Mouse (Mus musculus): ENCODE measurements around the gene Reln. TPM values are rescaled to one million over a fixed set of nuclear protein-coding genes. Genes with fewer than 3 reads are reported as not detected.

Gene Reln
- polyA plus RNA-seq, 1 experiment from 2014 or later: 5.5 TPM

GRCm38 (mm10) chr5:21912835-21913530, 431.5 kb downstream of the Reln start:
- WGBS: 92% methylated on average over 23 of the region's 23 CpGs
- H3K9me3 ChIP-seq: no peaks in the 10 kb centered on the region

GRCm38 (mm10) chr5:21910726-21911125, 433.8 kb downstream of the Reln start:
- H3K4me3 ChIP-seq: no peak overlapping the region
- no peak overlapping the region for H3K27ac ChIP-seq
- no peaks in the 10 kb centered on the region for H3K36me3 ChIP-seq
- no peaks in the 10 kb centered on the region for H3K9me3 ChIP-seq
- H3K27me3 ChIP-seq (ENCODE audit: insufficient read depth, poor library complexity, severe bottlenecking): no peaks in the 10 kb centered on the region
- WGBS: 95% methylated on average over 12 of the region's 12 CpGs
- no peak for DNase-seq (ENCODE audit: low spot score)
- H3K4me1 ChIP-seq (replicated peaks): no peaks in the 10 kb centered on the region

More at GRCm38 (mm10) chr5:21912835-21913530, 431.5 kb downstream of the Reln start:
- no peak for DNase-seq (ENCODE audit: low spot score)
- no peaks in the 10 kb centered on the region for H3K4me1 ChIP-seq (replicated peaks)
- H3K27me3 ChIP-seq (ENCODE audit: insufficient read depth, poor library complexity, severe bottlenecking): no peaks in the 10 kb centered on the region
- H3K27ac ChIP-seq: no peak overlapping the region
- H3K4me3 ChIP-seq: no peak overlapping the region
- H3K36me3 ChIP-seq: no peaks in the 10 kb centered on the region

GRCm38 (mm10) chr5:21909713-21910112, 434.8 kb downstream of the Reln start:
- H3K36me3 ChIP-seq: no peaks in the 10 kb centered on the region
- H3K4me3 ChIP-seq: no peak overlapping the region
- H3K27ac ChIP-seq: no peak overlapping the region
- H3K27me3 ChIP-seq (ENCODE audit: insufficient read depth, poor library complexity, severe bottlenecking): no peaks in the 10 kb centered on the region
- DNase-seq (ENCODE audit: low spot score): no peak
- H3K9me3 ChIP-seq: no peaks in the 10 kb centered on the region
- 90% methylated on average over 3 of the region's 3 CpGs for WGBS
- H3K4me1 ChIP-seq (replicated peaks): no peaks in the 10 kb centered on the region

GRCm38 (mm10) chr5:21901411-21901810, 443.1 kb downstream of the Reln start:
- 51% methylated on average over 12 of the region's 12 CpGs for WGBS
- Histone ChIP-seq H3K36me3 (no peaks in the 10 kb centered on the region), H3K9me3 (no peaks in the 10 kb centered on the region)

GRCm38 (mm10) chr5:21900891-21901290, 443.6 kb downstream of the Reln start:
- Histone ChIP-seq H3K36me3 (no peaks in the 10 kb centered on the region), H3K27ac (no peak overlapping the region), H3K4me1 (replicated peaks) (0 out of 2 replicates have a peak, but pooled peaks cover 2% of the 10 kb centered on the region), H3K9me3 (no peaks in the 10 kb centered on the region), H3K4me3 (no peak overlapping the region), H3K27me3 (ENCODE audit: insufficient read depth, poor library complexity, severe bottlenecking) (no peaks in the 10 kb centered on the region)
- WGBS: 81% methylated on average over 6 of the region's 6 CpGs
- no peak for DNase-seq (ENCODE audit: low spot score)

More at GRCm38 (mm10) chr5:21901411-21901810, 443.1 kb downstream of the Reln start:
- Histone ChIP-seq H3K27ac (no peak overlapping the region), H3K4me1 (replicated peaks) (0 out of 2 replicates have a peak, but pooled peaks cover 2% of the 10 kb centered on the region), H3K4me3 (no peak overlapping the region), H3K27me3 (ENCODE audit: insufficient read depth, poor library complexity, severe bottlenecking) (no peaks in the 10 kb centered on the region)
- peak; percentile 17 for DNase-seq (ENCODE audit: low spot score)

GRCm38 (mm10) chr5:21898875-21899274, 445.6 kb downstream of the Reln start:
- no peak for DNase-seq (ENCODE audit: low spot score)
- Histone ChIP-seq H3K4me1 (replicated peaks) (0 out of 2 replicates have a peak, but pooled peaks cover 2% of the 10 kb centered on the region), H3K36me3 (no peaks in the 10 kb centered on the region), H3K27ac (no peak overlapping the region), H3K27me3 (ENCODE audit: insufficient read depth, poor library complexity, severe bottlenecking) (no peaks in the 10 kb centered on the region), H3K9me3 (no peaks in the 10 kb centered on the region), H3K4me3 (no peak overlapping the region)
- WGBS: 92% methylated on average over 6 of the region's 6 CpGs

- H3K36me3 ChIP-seq: no peaks in the 10 kb centered on the region
- H3K27ac ChIP-seq: no peak overlapping the region
- H3K27me3 ChIP-seq (ENCODE audit: insufficient read depth, poor library complexity, severe bottlenecking): no peaks in the 10 kb centered on the region
- 71% methylated on average over 14 of the region's 14 CpGs for WGBS
- no peak overlapping the region for H3K4me3 ChIP-seq
- no peak for DNase-seq (ENCODE audit: low spot score)
- H3K4me1 ChIP-seq (replicated peaks): 0 out of 2 replicates have a peak, but pooled peaks cover 2% of the 10 kb centered on the region
- no peaks in the 10 kb centered on the region for H3K9me3 ChIP-seq
Measured at GRCm38 (mm10) chr5:21896586-21896985, 447.9 kb downstream of the Reln start.

GRCm38 (mm10) chr5:21894168-21894567, 450.3 kb downstream of the Reln start:
- no peaks in the 10 kb centered on the region for H3K9me3 ChIP-seq
- H3K36me3 ChIP-seq: no peaks in the 10 kb centered on the region
- H3K27me3 ChIP-seq (ENCODE audit: insufficient read depth, poor library complexity, severe bottlenecking): no peaks in the 10 kb centered on the region
- WGBS: 83% methylated on average over 3 of the region's 3 CpGs
- no peak overlapping the region for H3K27ac ChIP-seq
- H3K4me3 ChIP-seq: no peak overlapping the region
- DNase-seq (ENCODE audit: low spot score): no peak
- no peaks in the 10 kb centered on the region for H3K4me1 ChIP-seq (replicated peaks)

GRCm38 (mm10) chr5:21866750-21867149, 477.8 kb downstream of the Reln start:
- DNase-seq (ENCODE audit: low spot score): no peak
- no peaks in the 10 kb centered on the region for H3K9me3 ChIP-seq
- H3K27me3 ChIP-seq (ENCODE audit: insufficient read depth, poor library complexity, severe bottlenecking): peaks cover 10% of the 10 kb centered on the region; the same call in 1 of the 2 replicates
- peaks cover 18% of the 10 kb centered on the region for H3K4me1 ChIP-seq (replicated peaks)
- 71% methylated on average over 8 of the region's 8 CpGs for WGBS
- 0 out of 2 replicates have a peak overlapping the region, but pooled peaks have one; percentile 19 for H3K27ac ChIP-seq
- H3K4me3 ChIP-seq: no peak overlapping the region
- no peaks in the 10 kb centered on the region for H3K36me3 ChIP-seq

GRCm38 (mm10) chr5:21866311-21866712, 478.2 kb downstream of the Reln start:
- no peaks in the 10 kb centered on the region for H3K9me3 ChIP-seq
- H3K4me3 ChIP-seq: peak overlapping the region; percentile 46
- WGBS: 11% methylated on average over 6 of the region's 6 CpGs

GRCm38 (mm10) chr5:21865346-21866107, 479.0 kb downstream of the Reln start, which contains the start of gene Slc26a5:
Gene Slc26a5, minus strand, starts transcription at chr5:21865604.
- Histone ChIP-seq H3K9me3 (no peaks in the 10 kb centered on the region), H3K4me3 (peak within 1 kb of the TSS; percentile 46), H3K27ac (0 out of 2 replicates have a peak within 1 kb of the TSS, but pooled peaks have one; percentile 19), H3K27me3 (ENCODE audit: insufficient read depth, poor library complexity, severe bottlenecking) (peaks cover 10% of the 10 kb centered on the region; the same call in 1 of the 2 replicates), H3K36me3 (no peaks in the 10 kb centered on the region), H3K4me1 (replicated peaks) (peaks cover 18% of the 10 kb centered on the region)
- DNase-seq (ENCODE audit: low spot score): peak; percentile 21
- WGBS: 2% methylated on average over 29 of the region's 29 CpGs

More at GRCm38 (mm10) chr5:21866311-21866712, 478.2 kb downstream of the Reln start:
- Histone ChIP-seq H3K36me3 (no peaks in the 10 kb centered on the region), H3K4me1 (replicated peaks) (peaks cover 18% of the 10 kb centered on the region), H3K27ac (0 out of 2 replicates have a peak overlapping the region, but pooled peaks have one; percentile 19), H3K27me3 (ENCODE audit: insufficient read depth, poor library complexity, severe bottlenecking) (peaks cover 10% of the 10 kb centered on the region; the same call in 1 of the 2 replicates)
- DNase-seq (ENCODE audit: low spot score): peak; percentile 19

GRCm38 (mm10) chr5:21858653-21859052, 485.8 kb downstream of the Reln start:
- H3K4me3 ChIP-seq: no peak overlapping the region
- WGBS: 90% methylated on average over 7 of the region's 7 CpGs
- no peaks in the 10 kb centered on the region for H3K9me3 ChIP-seq
- no peaks in the 10 kb centered on the region for H3K27me3 ChIP-seq (ENCODE audit: insufficient read depth, poor library complexity, severe bottlenecking)
- no peaks in the 10 kb centered on the region for H3K36me3 ChIP-seq
- no peak for DNase-seq (ENCODE audit: low spot score)
- no peaks in the 10 kb centered on the region for H3K4me1 ChIP-seq (replicated peaks)
- no peak overlapping the region for H3K27ac ChIP-seq
